Mouse (Mus musculus): Measurements from ENCODE around the gene Abcc10. TPM values are rescaled to one million over a fixed set of nuclear protein-coding genes. Genes with fewer than 3 reads are reported as not detected.

The Abcc10 gene
- polyA plus RNA-seq (2014; fragmentation: Illumina TruSeq; extraction: RNeasy Lipid Tissue Mini Kit (QIAGEN cat#74804); ENCODE audit: low read depth, low replicate concordance): 0.36 TPM

GRCm38 (mm10) chr17:46327906-46328534, at the start of gene Abcc10:
Abcc10 (minus strand) TSS chr17:46328352.

DNA sequence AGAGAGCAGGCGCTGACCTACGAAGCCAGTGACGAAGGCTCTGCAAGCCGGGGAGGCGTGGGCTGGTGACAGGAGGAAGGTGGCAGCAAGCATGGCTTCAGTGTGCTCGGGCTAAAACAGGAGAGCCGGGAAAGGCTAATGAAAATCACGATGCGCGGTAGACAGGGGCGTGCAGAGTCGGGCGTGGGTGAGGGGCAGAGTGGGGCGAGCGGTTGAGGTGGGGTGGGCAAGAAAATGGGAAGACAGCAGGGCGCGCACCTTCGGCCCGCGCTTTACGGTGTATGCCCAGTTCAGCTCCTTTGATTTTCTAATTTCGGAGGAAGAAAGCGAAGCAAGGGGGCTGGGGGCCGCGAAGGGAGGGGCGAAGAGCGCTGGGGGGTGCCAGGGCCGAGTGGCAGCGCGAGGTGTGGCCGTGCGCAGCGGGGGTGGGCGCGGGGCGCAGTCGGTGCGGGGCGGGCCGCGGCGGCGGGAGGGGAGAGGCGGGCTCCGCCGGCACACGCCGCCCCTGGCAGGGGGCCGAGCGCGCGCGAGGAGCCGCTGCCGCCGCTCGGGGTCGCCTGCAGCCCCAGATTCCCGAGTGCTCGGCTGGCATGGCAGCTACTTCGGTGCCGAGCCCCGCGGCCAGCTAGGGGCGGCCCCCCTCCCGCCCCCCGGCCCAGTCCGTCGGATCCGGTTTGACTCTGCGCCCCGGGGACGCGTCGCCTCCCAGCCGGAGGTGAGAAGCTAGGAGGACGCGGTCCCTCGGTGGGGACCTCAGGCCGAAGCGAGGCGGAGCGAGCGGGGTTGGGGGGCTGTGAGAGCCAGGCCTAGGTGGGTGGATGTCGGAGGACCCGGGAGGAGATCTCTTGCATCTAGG, 30.6 kb downstream of the Abcc10 start, which contains the start of gene Dlk2:
TSS of gene Dlk2 (plus strand) at position 58 of the 856 bp plus-strand sequence.

GRCm38 (mm10) chr17:46282483-46283123, 45.5 kb downstream of the Abcc10 start, which contains the start of gene Tjap1:
Tjap1 (minus strand) TSS chr17:46283026.

GRCm38 (mm10) chr17:46253452-46254084, 74.6 kb downstream of the Abcc10 start, which contains the start of gene Lrrc73:
Lrrc73 (plus strand) TSS chr17:46253531.

Other genes starting within 250 kb of the Abcc10 start
- 25.4 TPM for gene Mrps18a, start 217.4 kb downstream of the Abcc10 start, polyA plus RNA-seq (2014; fragmentation: Illumina TruSeq; extraction: RNeasy Lipid Tissue Mini Kit (QIAGEN cat#74804); ENCODE audit: low read depth, low replicate concordance)
- 2.5 TPM for gene Rsph9, start 184.1 kb downstream of the Abcc10 start, polyA plus RNA-seq (2014; fragmentation: Illumina TruSeq; extraction: RNeasy Lipid Tissue Mini Kit (QIAGEN cat#74804); ENCODE audit: low read depth, low replicate concordance)
- gene Mad2l1bp, start 174.8 kb downstream of the Abcc10 start, polyA plus RNA-seq (2014; fragmentation: Illumina TruSeq; extraction: RNeasy Lipid Tissue Mini Kit (QIAGEN cat#74804); ENCODE audit: low read depth, low replicate concordance): 1.2 TPM
- 2.3 TPM for gene Gtpbp2, start 167.3 kb downstream of the Abcc10 start, polyA plus RNA-seq (2014; fragmentation: Illumina TruSeq; extraction: RNeasy Lipid Tissue Mini Kit (QIAGEN cat#74804); ENCODE audit: low read depth, low replicate concordance)
- gene Polh, start 125.7 kb downstream of the Abcc10 start, polyA plus RNA-seq (2014; fragmentation: Illumina TruSeq; extraction: RNeasy Lipid Tissue Mini Kit (QIAGEN cat#74804); ENCODE audit: low read depth, low replicate concordance): 5.7 TPM
- 14.3 TPM for gene Xpo5, start 125.6 kb downstream of the Abcc10 start, polyA plus RNA-seq (2014; fragmentation: Illumina TruSeq; extraction: RNeasy Lipid Tissue Mini Kit (QIAGEN cat#74804); ENCODE audit: low read depth, low replicate concordance)
- gene Polr1c, start 80.3 kb downstream of the Abcc10 start, polyA plus RNA-seq (2014; fragmentation: Illumina TruSeq; extraction: RNeasy Lipid Tissue Mini Kit (QIAGEN cat#74804); ENCODE audit: low read depth, low replicate concordance): 4.5 TPM
- gene Yipf3, start 80.3 kb downstream of the Abcc10 start, polyA plus RNA-seq (2014; fragmentation: Illumina TruSeq; extraction: RNeasy Lipid Tissue Mini Kit (QIAGEN cat#74804); ENCODE audit: low read depth, low replicate concordance): 1.7 TPM
- not detected for gene Lrrc73, start 74.8 kb downstream of the Abcc10 start, polyA plus RNA-seq (2014; fragmentation: Illumina TruSeq; extraction: RNeasy Lipid Tissue Mini Kit (QIAGEN cat#74804); ENCODE audit: low read depth, low replicate concordance)
- not detected for gene Tjap1, start 45.3 kb downstream of the Abcc10 start, polyA plus RNA-seq (2014; fragmentation: Illumina TruSeq; extraction: RNeasy Lipid Tissue Mini Kit (QIAGEN cat#74804); ENCODE audit: low read depth, low replicate concordance)
- not detected for gene Dlk2, start 30.9 kb downstream of the Abcc10 start, polyA plus RNA-seq (2014; fragmentation: Illumina TruSeq; extraction: RNeasy Lipid Tissue Mini Kit (QIAGEN cat#74804); ENCODE audit: low read depth, low replicate concordance)
- gene Zfp318, start 55.4 kb upstream of the Abcc10 start, polyA plus RNA-seq (2014; fragmentation: Illumina TruSeq; extraction: RNeasy Lipid Tissue Mini Kit (QIAGEN cat#74804); ENCODE audit: low read depth, low replicate concordance): 54.2 TPM
- not detected for gene Crip3, start 100.6 kb upstream of the Abcc10 start, polyA plus RNA-seq (2014; fragmentation: Illumina TruSeq; extraction: RNeasy Lipid Tissue Mini Kit (QIAGEN cat#74804); ENCODE audit: low read depth, low replicate concordance)
- 9.3 TPM for gene Slc22a7, start 110.1 kb upstream of the Abcc10 start, polyA plus RNA-seq (2014; fragmentation: Illumina TruSeq; extraction: RNeasy Lipid Tissue Mini Kit (QIAGEN cat#74804); ENCODE audit: low read depth, low replicate concordance)
- 0.20 TPM for gene Ttbk1, start 159.3 kb upstream of the Abcc10 start, polyA plus RNA-seq (2014; fragmentation: Illumina TruSeq; extraction: RNeasy Lipid Tissue Mini Kit (QIAGEN cat#74804); ENCODE audit: low read depth, low replicate concordance)
- gene Dnph1, start 168.4 kb upstream of the Abcc10 start, polyA plus RNA-seq (2014; fragmentation: Illumina TruSeq; extraction: RNeasy Lipid Tissue Mini Kit (QIAGEN cat#74804); ENCODE audit: low read depth, low replicate concordance): 7.3 TPM
- 3.1 TPM for gene Cul9, start 218.0 kb upstream of the Abcc10 start, polyA plus RNA-seq (2014; fragmentation: Illumina TruSeq; extraction: RNeasy Lipid Tissue Mini Kit (QIAGEN cat#74804); ENCODE audit: low read depth, low replicate concordance)
- gene Srf, start 227.8 kb upstream of the Abcc10 start, polyA plus RNA-seq (2014; fragmentation: Illumina TruSeq; extraction: RNeasy Lipid Tissue Mini Kit (QIAGEN cat#74804); ENCODE audit: low read depth, low replicate concordance): not detected

Measured in kidney, adult 10 weeks (tissue).